Mouse (Mus musculus) hindbrain, embryonic 10.5 days (tissue): ENCODE results near the gene Ggcx. TPM values are rescaled to one million over a fixed set of nuclear protein-coding genes. Genes with fewer than 3 reads are reported as not detected.

Experiments
- DNase-seq: peaks from one replicate; pipeline ENCODE4 v3.0.0-alpha.2; 2017; ENCODE audit warnings: low spot score
- H3K27ac ChIP-seq: fragments of 300-500 bp; sonication (generic); 2 replicates; pipeline ENCODE4 v1.5.1; 2016; ENCODE audit warnings: mild to moderate bottlenecking, moderate library complexity
- H3K27me3 ChIP-seq: fragments of 300-500 bp; sonication (generic); 2 replicates; pipeline ENCODE4 v1.6.1; 2016; ENCODE audit warnings: mild to moderate bottlenecking; ENCODE audit not compliant: poor library complexity, insufficient read depth, severe bottlenecking
- H3K36me3 ChIP-seq: fragments of 300-500 bp; sonication (generic); 2 replicates; pipeline ENCODE4 v1.6.1; 2016; ENCODE audit warnings: mild to moderate bottlenecking, moderate library complexity
- H3K4me1 ChIP-seq: fragments of 300-500 bp; sonication (generic); replicated peaks from 2 replicates; pipeline ENCODE4 v1.6.1; 2016; ENCODE audit warnings: mild to moderate bottlenecking
- H3K4me3 ChIP-seq: fragments of 300-500 bp; sonication (generic); 2 replicates; pipeline ENCODE4 v1.5.1; 2016; ENCODE audit warnings: mild to moderate bottlenecking, moderate library complexity
- H3K9me3 ChIP-seq: fragments of 300-500 bp; sonication (generic); 2 replicates; pipeline ENCODE4 v1.6.1; 2016; ENCODE audit warnings: mild to moderate bottlenecking, moderate library complexity
- WGBS: fragments of 180-500 bp; shearing (Covaris S2); methylation state at CpG from one replicate; pipeline ENCODE4 v1.1.7; 2016; 5-methylcytosine and 5-hydroxymethylcytosine counted together
- polyA plus RNA-seq: library from polyadenylated mRNA; unstranded; fragments of >200 nt; fragmentation: Nextera tagmentation; extraction: Ambion mirVana; gene quantifications from 2 replicates; pipeline ENCODE4 v1.2.1, GENCODE M21; 2016

Gene Ggcx
- polyA plus RNA-seq = 18.5 and 19.6 TPM in 2 replicates

DNA sequence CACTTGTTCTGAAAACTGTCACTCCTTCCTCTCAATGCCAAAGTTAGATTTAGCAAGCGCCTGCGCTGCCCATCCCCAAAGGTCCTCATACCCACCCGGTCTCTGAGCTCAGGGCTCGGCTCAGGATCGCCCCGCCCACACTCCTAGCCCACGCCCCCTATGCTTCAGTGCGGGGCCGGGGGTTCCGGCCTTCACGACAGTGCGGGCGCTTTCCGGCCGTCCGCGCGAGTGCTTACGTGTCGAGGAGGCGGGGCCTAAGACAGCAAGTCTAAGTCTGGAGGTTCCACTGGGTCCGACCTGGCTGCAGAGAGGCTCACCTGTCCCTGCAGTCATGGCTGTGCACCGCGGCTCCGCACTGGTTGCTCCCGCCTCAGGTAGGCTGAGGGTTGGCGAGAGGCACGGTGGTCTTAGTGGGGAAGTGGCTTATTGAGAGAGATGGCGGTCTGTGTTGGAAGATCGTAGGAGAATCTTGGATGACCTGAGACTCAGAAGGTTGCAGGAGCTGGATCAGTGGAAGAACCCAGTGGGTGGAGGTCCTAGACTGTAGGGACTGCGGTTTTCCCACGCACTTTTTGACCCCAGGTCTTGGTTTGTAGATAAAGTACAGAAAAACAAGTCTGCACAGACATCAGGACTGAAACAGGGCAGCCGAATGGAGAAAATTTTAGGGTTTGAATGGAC lies at the start of gene Ggcx:
TSS of gene Ggcx (plus strand) at position 233 of the 681 bp plus-strand sequence.
- Histone ChIP-seq H3K9me3 (no peaks in the 10 kb centered on the region), H3K4me3 (peak within 1 kb of the TSS; percentile 80), H3K4me1 (peaks cover 16% of the 10 kb centered on the region), H3K27me3 (no peaks in the 10 kb centered on the region), H3K36me3 (peaks cover 18% of the 10 kb centered on the region), H3K27ac (peak within 1 kb of the TSS; percentile 88)
- 2% methylated on average over 33 of the region's 33 CpGs for WGBS
- peak; percentile 95 for DNase-seq

DNA sequence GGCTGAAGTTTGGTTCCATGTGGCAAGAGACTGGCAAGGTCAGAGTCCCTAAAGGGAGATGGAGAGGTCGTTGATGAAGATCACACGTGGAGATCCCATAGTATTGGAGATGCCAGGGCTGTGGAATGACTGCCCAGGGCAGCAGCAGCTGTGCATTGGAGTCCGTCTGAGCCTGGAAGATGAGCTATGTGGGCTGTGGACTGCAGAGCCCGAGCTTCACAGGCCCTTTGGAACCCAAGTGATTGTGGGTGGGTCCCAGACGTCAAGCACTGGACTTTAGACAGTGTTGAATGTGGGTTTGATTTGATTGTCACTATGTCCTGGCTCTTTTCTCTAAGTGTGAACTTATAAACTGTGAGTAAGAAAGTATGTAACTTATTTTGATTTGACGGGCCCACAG lies 49.1 kb upstream of the Ggcx start:
- WGBS = 77% methylated on average over 6 of the region's 6 CpGs
- DNase-seq = no peak
- H3K4me3 ChIP-seq = no peak overlapping the region
- H3K4me1 ChIP-seq = peaks cover 24% of the 10 kb centered on the region
- H3K9me3 ChIP-seq = no peaks in the 10 kb centered on the region
- no peak overlapping the region for H3K27ac ChIP-seq
- H3K27me3 ChIP-seq = no peaks in the 10 kb centered on the region
- peaks cover 9% of the 10 kb centered on the region for H3K36me3 ChIP-seq

DNA sequence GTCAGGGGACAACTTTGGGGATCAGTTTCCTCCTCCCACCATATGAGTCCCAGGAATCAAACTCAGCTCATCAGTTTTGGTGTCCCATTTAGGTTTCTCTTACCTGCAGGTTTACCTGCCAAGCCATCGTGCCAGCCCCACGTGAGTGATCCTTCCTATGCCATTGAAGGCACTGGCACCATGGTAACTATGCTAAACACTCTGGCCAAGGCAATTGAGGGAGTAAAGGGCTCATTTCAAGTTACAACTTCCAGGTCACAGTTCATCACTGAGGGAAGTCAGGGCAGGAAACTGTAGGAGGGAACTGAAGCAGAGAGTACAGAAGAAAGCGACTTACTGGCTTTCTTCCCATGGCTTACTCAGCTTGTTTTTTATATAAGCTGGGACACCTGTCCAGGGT lies 47.8 kb upstream of the Ggcx start:
- peaks cover 18% of the 10 kb centered on the region for H3K4me1 ChIP-seq
- no peak overlapping the region for H3K4me3 ChIP-seq
- no peak overlapping the region for H3K27ac ChIP-seq
- WGBS = 66% methylated on average over 3 of the region's 3 CpGs
- H3K27me3 ChIP-seq = no peaks in the 10 kb centered on the region
- H3K9me3 ChIP-seq = no peaks in the 10 kb centered on the region
- DNase-seq = no peak
- no peaks in the 10 kb centered on the region for H3K36me3 ChIP-seq

DNA sequence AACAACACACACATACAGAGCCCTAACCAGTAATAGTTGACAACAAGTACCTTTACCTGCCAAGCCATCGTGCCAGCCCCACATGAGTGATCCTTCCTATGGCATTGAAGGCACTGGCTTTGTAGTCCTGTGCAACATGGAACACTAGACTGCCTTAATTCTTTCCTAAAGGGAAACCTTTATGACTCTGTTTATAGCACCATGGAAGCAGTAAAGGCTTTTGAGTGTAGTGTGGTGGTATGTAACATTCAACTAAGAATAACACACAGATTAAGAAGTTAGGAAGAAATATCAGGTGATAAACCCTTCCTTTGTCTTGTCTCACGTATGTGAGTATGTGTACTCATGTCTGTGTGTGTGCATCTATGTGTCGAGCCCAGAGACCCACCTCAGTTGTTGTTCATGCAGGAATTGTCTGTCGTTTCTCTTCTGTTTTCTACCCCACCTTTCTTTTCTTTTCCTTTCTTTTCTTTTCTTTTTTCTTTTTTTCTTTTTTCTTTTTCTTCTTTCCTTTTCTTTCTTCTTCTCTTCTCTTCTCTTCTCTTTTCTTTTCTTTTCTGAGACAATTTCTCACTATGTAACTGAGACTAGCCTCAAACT lies 47.2 kb upstream of the Ggcx start, which contains the start of gene Rnf181:
TSS of gene Rnf181 (minus strand) at position 113 of the 600 bp plus-strand sequence.
- 78% methylated on average over 4 of the region's 4 CpGs for WGBS
- H3K4me1 ChIP-seq = peaks cover 17% of the 10 kb centered on the region
- no peaks in the 10 kb centered on the region for H3K36me3 ChIP-seq
- no peak within 1 kb of the TSS for H3K27ac ChIP-seq
- H3K9me3 ChIP-seq = no peaks in the 10 kb centered on the region
- H3K27me3 ChIP-seq = no peaks in the 10 kb centered on the region
- H3K4me3 ChIP-seq = no peak within 1 kb of the TSS
- DNase-seq = no peak

DNA sequence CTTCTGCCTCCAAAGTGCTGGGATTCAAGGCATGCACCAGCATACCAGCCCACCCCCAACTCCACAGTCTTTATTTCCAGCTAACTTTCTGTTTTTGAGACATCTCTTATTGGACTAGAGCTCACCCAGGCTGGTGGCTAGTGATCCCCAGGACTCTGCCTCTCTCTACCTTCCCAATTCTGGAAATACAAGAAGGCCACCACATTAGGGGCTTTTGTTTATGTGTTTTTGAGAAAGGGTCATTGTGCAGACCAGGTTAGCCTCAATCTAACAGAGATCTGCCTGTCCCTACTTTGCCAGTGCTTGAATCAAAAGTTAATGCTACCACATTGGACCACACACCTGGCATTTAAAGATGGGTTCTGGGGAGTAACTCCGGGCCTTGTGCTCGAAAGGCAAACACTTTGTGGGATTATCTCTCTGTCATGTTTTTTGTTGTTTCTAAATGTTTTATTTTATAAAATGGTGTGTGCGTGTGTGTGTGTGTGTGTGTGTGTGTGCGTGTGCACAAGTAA lies 46.6 kb upstream of the Ggcx start:
- no peak overlapping the region for H3K27ac ChIP-seq
- no peaks in the 10 kb centered on the region for H3K27me3 ChIP-seq
- WGBS = 72% methylated on average over 4 of the region's 4 CpGs
- no peaks in the 10 kb centered on the region for H3K36me3 ChIP-seq
- no peak overlapping the region for H3K4me3 ChIP-seq
- no peak for DNase-seq
- no peaks in the 10 kb centered on the region for H3K9me3 ChIP-seq
- peaks cover 17% of the 10 kb centered on the region for H3K4me1 ChIP-seq

DNA sequence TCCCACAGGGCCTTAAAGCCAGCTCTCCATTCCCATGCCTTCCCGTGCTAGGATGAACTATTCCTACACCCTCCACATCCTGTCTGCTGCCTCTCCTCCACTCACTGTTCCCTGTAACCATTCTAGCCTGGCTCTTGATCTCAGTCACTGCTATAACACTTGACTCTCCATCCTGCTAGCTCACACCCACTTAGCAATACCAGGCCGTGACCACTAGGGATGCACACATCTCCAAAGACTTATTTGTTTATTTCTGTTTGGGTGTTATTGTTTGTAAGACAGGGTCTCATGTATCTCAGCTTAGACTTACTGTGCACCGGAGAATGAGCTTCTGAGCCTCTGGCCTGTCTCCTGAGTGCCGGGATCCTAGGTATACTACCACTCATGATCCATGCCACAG lies 44.6 kb upstream of the Ggcx start:
- Histone ChIP-seq H3K36me3 (no peaks in the 10 kb centered on the region), H3K27ac (no peak overlapping the region), H3K4me1 (peaks cover 11% of the 10 kb centered on the region), H3K4me3 (no peak overlapping the region), H3K27me3 (no peaks in the 10 kb centered on the region), H3K9me3 (no peaks in the 10 kb centered on the region)
- DNase-seq = no peak
- 81% methylated on average over 4 of the region's 4 CpGs for WGBS

DNA sequence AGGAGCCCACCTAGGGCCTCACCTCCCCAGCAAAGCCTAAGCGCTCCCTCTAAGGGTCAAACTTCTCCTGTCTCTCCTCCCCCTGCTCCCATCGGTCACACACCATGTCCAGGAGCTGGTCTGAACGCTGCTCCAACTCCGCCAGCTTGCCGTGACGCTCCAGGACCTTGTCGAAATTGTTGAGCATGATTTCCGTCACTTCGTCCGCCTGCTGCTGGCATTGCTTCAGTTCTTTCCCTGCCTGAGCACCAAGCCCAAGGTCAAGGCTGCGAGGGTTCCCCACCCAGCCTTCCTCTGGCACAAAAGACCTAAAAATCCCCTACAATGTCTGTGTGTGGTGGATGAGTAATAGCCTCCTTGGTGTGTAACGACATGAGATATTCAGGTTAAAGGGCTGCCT lies 44.0 kb upstream of the Ggcx start:
- H3K27me3 ChIP-seq = no peaks in the 10 kb centered on the region
- no peaks in the 10 kb centered on the region for H3K9me3 ChIP-seq
- no peak overlapping the region for H3K27ac ChIP-seq
- 80% methylated on average over 12 of the region's 12 CpGs for WGBS
- H3K4me3 ChIP-seq = no peak overlapping the region
- no peak for DNase-seq
- no peaks in the 10 kb centered on the region for H3K36me3 ChIP-seq
- H3K4me1 ChIP-seq = peaks cover 11% of the 10 kb centered on the region

DNA sequence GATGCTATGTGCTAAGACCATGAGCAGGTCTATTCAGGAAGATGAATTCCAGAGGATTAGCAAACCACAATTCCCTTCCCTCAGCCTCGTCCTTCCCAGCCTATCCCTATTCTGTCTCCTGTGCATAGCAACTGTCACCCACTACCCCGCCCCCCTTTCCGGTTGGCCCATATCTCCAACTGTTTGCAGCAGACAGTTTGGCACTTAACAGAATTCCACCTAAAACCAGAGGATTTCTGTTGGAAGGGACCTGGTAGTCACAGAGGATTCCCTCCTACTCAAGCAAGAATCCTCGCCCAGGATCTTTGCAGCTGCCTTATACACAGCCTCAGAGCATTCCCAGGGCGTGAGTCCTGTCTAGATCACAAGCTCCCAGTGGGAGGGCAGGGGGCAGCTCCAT lies 43.0 kb upstream of the Ggcx start:
- Histone ChIP-seq H3K36me3 (no peaks in the 10 kb centered on the region), H3K27ac (peak overlapping the region; percentile 43), H3K4me1 (peaks cover 11% of the 10 kb centered on the region), H3K9me3 (no peaks in the 10 kb centered on the region), H3K4me3 (no peak overlapping the region), H3K27me3 (no peaks in the 10 kb centered on the region)
- DNase-seq = no peak
- WGBS = 49% methylated on average over 5 of the region's 5 CpGs

DNA sequence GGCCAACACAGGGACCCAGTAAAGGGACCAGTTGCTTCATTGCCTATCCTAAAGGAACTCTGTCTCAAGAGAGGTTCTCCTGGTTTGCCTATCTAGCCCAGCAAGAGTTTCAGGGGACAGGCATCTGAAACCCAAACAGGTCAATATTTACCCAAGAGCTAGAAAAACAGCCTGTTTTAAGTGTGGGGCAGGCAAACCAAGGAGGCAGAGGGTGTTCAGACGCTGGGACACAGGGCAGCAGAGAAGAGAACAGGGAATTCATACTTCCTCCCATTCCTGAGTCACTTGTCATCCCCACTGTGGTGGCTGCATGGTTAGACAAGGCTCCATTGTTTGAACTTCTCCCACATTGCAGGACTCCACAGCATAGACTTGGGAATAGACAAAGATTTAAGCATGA lies 42.5 kb upstream of the Ggcx start:
- DNase-seq = no peak
- WGBS = 24% methylated on average over 1 of the region's 1 CpGs

DNA sequence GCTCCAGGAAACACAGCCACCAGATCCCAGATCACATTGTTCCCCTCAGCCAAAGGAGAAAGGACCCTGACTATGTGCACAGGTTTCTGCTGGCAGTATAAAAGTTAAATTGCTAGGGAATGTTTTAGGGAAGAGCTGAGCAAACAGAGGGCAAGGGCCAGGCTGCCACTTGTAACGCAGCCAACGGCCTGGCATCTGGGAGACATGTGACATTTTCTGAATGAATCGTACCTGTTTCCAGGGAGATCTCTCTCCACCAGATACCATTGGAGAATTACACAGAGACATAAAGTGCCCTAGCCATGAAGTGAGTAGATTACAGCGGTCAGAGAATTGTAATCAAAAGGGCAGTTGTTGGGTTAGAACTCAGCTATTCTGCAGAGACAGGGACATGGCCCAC lies 40.9 kb upstream of the Ggcx start:
- H3K27ac ChIP-seq = no peak overlapping the region
- H3K27me3 ChIP-seq = peaks cover 4% of the 10 kb centered on the region
- H3K9me3 ChIP-seq = no peaks in the 10 kb centered on the region
- H3K4me3 ChIP-seq = no peak overlapping the region
- peaks cover 11% of the 10 kb centered on the region for H3K4me1 ChIP-seq
- 88% methylated on average over 4 of the region's 4 CpGs for WGBS
- DNase-seq = no peak
- no peaks in the 10 kb centered on the region for H3K36me3 ChIP-seq

More for the DNA sequence above, 42.5 kb upstream of the Ggcx start:
- Histone ChIP-seq H3K4me3 (no peak overlapping the region), H3K27me3 (no peaks in the 10 kb centered on the region), H3K27ac (peak overlapping the region; percentile 43), H3K4me1 (peaks cover 11% of the 10 kb centered on the region), H3K9me3 (no peaks in the 10 kb centered on the region), H3K36me3 (no peaks in the 10 kb centered on the region)

DNA sequence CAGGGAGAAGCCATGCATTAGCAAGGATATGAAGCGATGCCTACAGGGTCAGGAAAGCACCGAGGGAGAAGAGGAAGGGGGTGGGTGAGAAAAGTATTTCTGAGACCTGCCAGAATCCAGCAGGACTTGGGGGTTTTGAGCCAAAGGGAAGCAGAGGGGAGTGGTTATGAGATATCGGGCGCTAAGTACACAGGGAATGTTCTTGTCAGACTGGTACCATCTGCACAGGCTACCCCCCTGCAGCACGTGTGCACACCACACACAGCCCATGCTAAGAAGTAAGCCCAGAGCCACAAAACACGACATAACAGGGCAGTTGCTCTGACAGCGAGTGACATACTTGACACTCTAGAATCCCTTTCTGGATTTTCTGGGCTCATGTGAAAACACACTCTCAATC lies 39.9 kb upstream of the Ggcx start:
- H3K27ac ChIP-seq = no peak overlapping the region
- H3K27me3 ChIP-seq = peaks cover 14% of the 10 kb centered on the region
- DNase-seq = no peak
- H3K4me1 ChIP-seq = peaks cover 11% of the 10 kb centered on the region
- no peaks in the 10 kb centered on the region for H3K9me3 ChIP-seq
- no peaks in the 10 kb centered on the region for H3K36me3 ChIP-seq
- H3K4me3 ChIP-seq = no peak overlapping the region
- 80% methylated on average over 7 of the region's 7 CpGs for WGBS

DNA sequence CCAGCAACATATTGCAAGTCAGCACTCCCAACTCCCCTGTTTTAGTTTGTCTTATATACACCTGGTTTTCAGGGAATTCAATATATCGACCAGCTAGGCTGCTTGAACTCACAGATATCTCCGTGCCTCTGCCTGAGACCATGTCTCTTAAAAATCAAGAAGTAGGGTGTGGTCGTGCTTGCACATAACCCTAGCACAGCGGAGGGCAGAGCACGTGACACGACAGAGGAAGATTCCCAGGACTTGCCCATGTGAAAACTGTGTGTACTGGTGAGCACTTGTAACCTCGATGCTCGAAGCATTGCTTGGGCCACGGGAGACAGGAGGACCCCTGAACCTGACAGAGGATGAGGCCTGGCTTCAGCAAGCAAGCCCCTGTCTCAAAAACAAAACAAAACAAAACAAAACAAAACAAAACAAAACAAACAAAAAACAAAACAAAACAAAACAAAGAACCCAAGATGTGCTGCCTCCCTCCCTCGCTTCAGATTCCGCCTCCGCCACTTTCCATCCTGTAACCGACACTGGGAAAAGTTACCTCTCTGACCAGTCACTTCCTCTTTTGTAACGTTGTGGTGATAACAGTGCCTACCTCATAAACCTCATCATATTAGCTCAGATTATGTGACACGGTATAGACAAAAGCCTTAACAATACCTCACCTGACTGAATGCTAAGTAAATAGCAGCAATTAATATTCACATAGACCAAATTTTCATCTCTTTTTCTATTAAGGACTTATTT lies 39.1 kb upstream of the Ggcx start:
- Histone ChIP-seq H3K36me3 (no peaks in the 10 kb centered on the region), H3K27ac (no peak overlapping the region), H3K27me3 (peaks cover 22% of the 10 kb centered on the region), H3K4me3 (no peak overlapping the region), H3K9me3 (no peaks in the 10 kb centered on the region), H3K4me1 (peaks cover 15% of the 10 kb centered on the region)
- 84% methylated on average over 15 of the region's 15 CpGs for WGBS
- no peak for DNase-seq
